Mouse (Mus musculus): Measurements from ENCODE around the gene Sfta2.

- TF ChIP-seq CTCF (conservative IDR thresholded peaks at IDR 0.05; ENCODE audit: low read length), result peak; percentile 93
- no peak for TF ChIP-seq POU5F1 (IDR thresholded peaks at IDR 0.05; ENCODE audit: borderline replicate concordance, low read length)
- TF ChIP-seq NANOG (IDR thresholded peaks at IDR 0.05; ENCODE audit: borderline replicate concordance, low read length), result no peak
Observed at GRCm38 (mm10) chr17:35695289-35695688, 93.9 kb downstream of the Sfta2 start.

Data from E14TG2a.4 (cell line).